Mouse (Mus musculus): ENCODE data around the gene Prdm5. TPM values are rescaled to one million over a fixed set of nuclear protein-coding genes. Genes with fewer than 3 reads are reported as not detected.

Prdm5 gene
- polyA plus RNA-seq, 1 experiment from 2014 or later = 5.8 TPM

GRCm38 (mm10) chr6:65765752-65766397 lies 12.9 kb upstream of the Prdm5 start:
- no peak for ATAC-seq (ENCODE audit: low FRiP score)
- H3K27ac ChIP-seq = no peak overlapping the region
- H3K9me3 ChIP-seq (ENCODE audit: control insufficient read depth, low read length) = no peaks in the 10 kb centered on the region
- no peak overlapping the region for H3K4me3 ChIP-seq (replicated peaks; ENCODE audit: low read length)
- H3K4me1 ChIP-seq (replicated peaks; ENCODE audit: control insufficient read depth, insufficient read depth, low read length) = no peaks in the 10 kb centered on the region
- no peak for DNase-seq (ENCODE audit: low spot score)
- no peak overlapping the region for H3K9ac ChIP-seq
- 78% methylated on average over 13 of the region's 13 CpGs for WGBS
- H3K36me3 ChIP-seq (replicated peaks; ENCODE audit: control insufficient read depth, insufficient read depth) = no peaks in the 10 kb centered on the region
- H3K27me3 ChIP-seq (ENCODE audit: control insufficient read depth, insufficient read depth, low read length) = no peaks in the 10 kb centered on the region
- H3K4me2 ChIP-seq (replicated peaks) = no peak overlapping the region

GRCm38 (mm10) chr6:65767911-65768310 lies 10.9 kb upstream of the Prdm5 start:
- ATAC-seq (ENCODE audit: low FRiP score) = no peak
- 90% methylated on average over 5 of the region's 5 CpGs for WGBS
- Histone ChIP-seq H3K9ac (no peak overlapping the region), H3K36me3 (replicated peaks; ENCODE audit: control insufficient read depth, insufficient read depth) (no peaks in the 10 kb centered on the region), H3K4me1 (replicated peaks; ENCODE audit: control insufficient read depth, insufficient read depth, low read length) (no peaks in the 10 kb centered on the region), H3K4me3 (replicated peaks; ENCODE audit: low read length) (no peak overlapping the region), H3K9me3 (ENCODE audit: control insufficient read depth, low read length) (no peaks in the 10 kb centered on the region), H3K4me2 (replicated peaks) (no peak overlapping the region), H3K27me3 (ENCODE audit: control insufficient read depth, insufficient read depth, low read length) (no peaks in the 10 kb centered on the region), H3K27ac (no peak overlapping the region)
- no peak for DNase-seq (ENCODE audit: low spot score)

- Histone ChIP-seq H3K4me2 (replicated peaks) (no peak overlapping the region), H3K4me3 (replicated peaks; ENCODE audit: low read length) (no peak overlapping the region), H3K27me3 (ENCODE audit: control insufficient read depth, insufficient read depth, low read length) (no peaks in the 10 kb centered on the region), H3K36me3 (replicated peaks; ENCODE audit: control insufficient read depth, insufficient read depth) (no peaks in the 10 kb centered on the region), H3K9ac (no peak overlapping the region), H3K4me1 (replicated peaks; ENCODE audit: control insufficient read depth, insufficient read depth, low read length) (peaks cover 3% of the 10 kb centered on the region; the same call in 1 of the 2 replicates), H3K27ac (no peak overlapping the region), H3K9me3 (ENCODE audit: control insufficient read depth, low read length) (no peaks in the 10 kb centered on the region)
- 92% methylated on average over 4 of the region's 4 CpGs for WGBS
- no peak for DNase-seq (ENCODE audit: low spot score)
- no peak for ATAC-seq (ENCODE audit: low FRiP score)
These were observed 5.2 kb upstream of the Prdm5 start for GRCm38 (mm10) chr6:65773566-65773965.

DNA sequence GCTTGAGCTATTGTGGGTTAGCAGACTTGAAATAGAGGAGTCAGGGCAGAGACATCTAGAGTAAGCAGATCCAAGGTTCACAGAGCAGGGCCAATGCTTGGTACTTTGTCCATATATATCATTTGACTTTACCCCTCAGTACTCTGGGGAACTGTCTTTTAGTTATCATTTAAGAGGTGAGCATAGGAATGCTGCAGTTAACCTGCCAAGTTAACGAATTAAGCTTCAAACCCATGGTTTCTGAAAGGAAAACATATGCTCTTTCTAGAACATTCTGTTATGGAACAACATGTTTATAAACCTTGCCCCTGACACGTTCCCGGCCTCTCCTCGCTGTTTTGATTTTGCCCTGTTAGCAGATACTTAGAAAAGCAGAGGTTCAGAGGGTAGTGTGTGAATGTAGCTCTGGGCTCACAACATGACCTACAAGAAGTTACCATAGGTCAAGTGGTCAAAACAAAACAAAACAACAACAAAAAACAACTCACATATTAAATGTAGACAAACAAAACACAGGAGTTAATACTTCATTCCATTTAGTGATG lies 973 bp downstream of the Prdm5 start:
- Histone ChIP-seq H3K36me3 (replicated peaks; ENCODE audit: control insufficient read depth, insufficient read depth) (no peaks in the 10 kb centered on the region), H3K4me1 (replicated peaks; ENCODE audit: control insufficient read depth, insufficient read depth, low read length) (peaks cover 8% of the 10 kb centered on the region; the same call in 1 of the 2 replicates), H3K27ac (no peak overlapping the region), H3K27me3 (ENCODE audit: control insufficient read depth, insufficient read depth, low read length) (no peaks in the 10 kb centered on the region), H3K9ac (peak overlapping the region; percentile 77), H3K9me3 (ENCODE audit: control insufficient read depth, low read length) (no peaks in the 10 kb centered on the region), H3K4me3 (replicated peaks; ENCODE audit: low read length) (peak overlapping the region; percentile 52; the same call in 1 of the 2 replicates), H3K4me2 (replicated peaks) (peak overlapping the region; percentile 90)
- no peak for DNase-seq (ENCODE audit: low spot score)
- 92% methylated on average over 4 of the region's 4 CpGs for WGBS
- ATAC-seq (ENCODE audit: low FRiP score) = no peak

GRCm38 (mm10) chr6:65781441-65781840 lies 2.7 kb downstream of the Prdm5 start:
- H3K27ac ChIP-seq = no peak overlapping the region
- 65% methylated on average over 7 of the region's 7 CpGs for WGBS
- H3K4me1 ChIP-seq (replicated peaks; ENCODE audit: control insufficient read depth, insufficient read depth, low read length) = peaks cover 8% of the 10 kb centered on the region; the same call in 1 of the 2 replicates
- no peaks in the 10 kb centered on the region for H3K9me3 ChIP-seq (ENCODE audit: control insufficient read depth, low read length)
- H3K27me3 ChIP-seq (ENCODE audit: control insufficient read depth, insufficient read depth, low read length) = no peaks in the 10 kb centered on the region
- no peaks in the 10 kb centered on the region for H3K36me3 ChIP-seq (replicated peaks; ENCODE audit: control insufficient read depth, insufficient read depth)
- H3K4me2 ChIP-seq (replicated peaks) = no peak overlapping the region
- DNase-seq (ENCODE audit: low spot score) (no peak), ATAC-seq (ENCODE audit: low FRiP score) (no peak)
- H3K9ac ChIP-seq = no peak overlapping the region
- H3K4me3 ChIP-seq (replicated peaks; ENCODE audit: low read length) = no peak overlapping the region

DNA sequence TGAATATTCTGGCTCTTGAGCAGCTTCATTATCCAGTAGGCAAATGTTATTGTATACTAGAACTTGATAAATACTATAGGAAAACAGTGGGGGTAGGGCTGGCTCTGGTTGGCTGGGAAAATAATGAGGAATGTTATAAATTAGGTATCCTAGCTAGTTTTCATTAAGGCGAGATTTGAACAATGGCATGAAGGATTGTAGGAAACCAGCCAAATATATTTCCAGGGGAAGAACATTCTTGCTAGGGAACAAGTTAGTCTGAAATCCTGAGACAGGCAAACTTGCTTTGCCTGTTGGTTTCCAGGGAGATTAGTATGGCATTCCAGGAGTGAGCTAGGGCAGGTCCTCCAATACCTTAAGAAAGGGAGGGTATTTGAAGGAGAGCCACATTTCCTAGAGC lies 4.9 kb downstream of the Prdm5 start:
- Histone ChIP-seq H3K9ac (no peak overlapping the region), H3K27me3 (ENCODE audit: control insufficient read depth, insufficient read depth, low read length) (no peaks in the 10 kb centered on the region), H3K4me2 (replicated peaks) (no peak overlapping the region), H3K4me1 (replicated peaks; ENCODE audit: control insufficient read depth, insufficient read depth, low read length) (0 out of 2 replicates have a peak, but pooled peaks cover 4% of the 10 kb centered on the region), H3K36me3 (replicated peaks; ENCODE audit: control insufficient read depth, insufficient read depth) (no peaks in the 10 kb centered on the region), H3K4me3 (replicated peaks; ENCODE audit: low read length) (no peak overlapping the region), H3K9me3 (ENCODE audit: control insufficient read depth, low read length) (no peaks in the 10 kb centered on the region), H3K27ac (no peak overlapping the region)
- 69% methylated on average over 1 of the region's 1 CpGs for WGBS
- ATAC-seq (ENCODE audit: low FRiP score) (no peak), DNase-seq (ENCODE audit: low spot score) (no peak)

DNA sequence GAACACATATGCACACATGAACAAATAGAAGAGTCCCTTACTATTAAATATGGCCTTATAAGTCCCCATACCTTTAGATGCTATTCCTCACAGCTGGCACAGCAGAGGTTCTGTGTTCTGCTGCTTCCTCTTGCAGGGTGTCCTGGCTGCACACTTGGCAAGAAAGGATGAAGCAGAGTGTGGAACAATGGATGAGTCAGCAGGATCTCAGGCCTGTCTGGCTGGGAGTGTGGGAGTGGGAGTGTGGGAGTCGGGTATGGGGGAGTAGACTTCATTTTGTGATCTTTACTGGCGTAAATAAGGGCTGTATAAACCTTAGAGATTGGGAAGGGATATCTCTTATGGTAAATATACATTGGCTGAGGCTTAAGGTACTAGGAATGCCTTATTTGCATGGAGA lies 14.1 kb downstream of the Prdm5 start:
- DNase-seq (ENCODE audit: low spot score) = no peak
- 83% methylated on average over 2 of the region's 2 CpGs for WGBS
- Histone ChIP-seq H3K27ac (no peak overlapping the region), H3K36me3 (replicated peaks; ENCODE audit: control insufficient read depth, insufficient read depth) (no peaks in the 10 kb centered on the region), H3K4me2 (replicated peaks) (no peak overlapping the region), H3K4me3 (replicated peaks; ENCODE audit: low read length) (no peak overlapping the region), H3K4me1 (replicated peaks; ENCODE audit: control insufficient read depth, insufficient read depth, low read length) (no peaks in the 10 kb centered on the region), H3K9me3 (ENCODE audit: control insufficient read depth, low read length) (no peaks in the 10 kb centered on the region), H3K9ac (no peak overlapping the region), H3K27me3 (ENCODE audit: control insufficient read depth, insufficient read depth, low read length) (no peaks in the 10 kb centered on the region)
- ATAC-seq (ENCODE audit: low FRiP score) = no peak

- H3K36me3 ChIP-seq (replicated peaks; ENCODE audit: control insufficient read depth, insufficient read depth) = no peaks in the 10 kb centered on the region
- no peak overlapping the region for H3K4me2 ChIP-seq (replicated peaks)
- DNase-seq (ENCODE audit: low spot score) (no peak), ATAC-seq (ENCODE audit: low FRiP score) (no peak)
- no peaks in the 10 kb centered on the region for H3K4me1 ChIP-seq (replicated peaks; ENCODE audit: control insufficient read depth, insufficient read depth, low read length)
- H3K9me3 ChIP-seq (ENCODE audit: control insufficient read depth, low read length) = no peaks in the 10 kb centered on the region
- 75% methylated on average over 3 of the region's 3 CpGs for WGBS
- H3K9ac ChIP-seq = no peak overlapping the region
- H3K27ac ChIP-seq = no peak overlapping the region
- H3K4me3 ChIP-seq (replicated peaks; ENCODE audit: low read length) = no peak overlapping the region
- no peaks in the 10 kb centered on the region for H3K27me3 ChIP-seq (ENCODE audit: control insufficient read depth, insufficient read depth, low read length)
These were observed 17.8 kb downstream of the Prdm5 start for GRCm38 (mm10) chr6:65796552-65796951.

DNA sequence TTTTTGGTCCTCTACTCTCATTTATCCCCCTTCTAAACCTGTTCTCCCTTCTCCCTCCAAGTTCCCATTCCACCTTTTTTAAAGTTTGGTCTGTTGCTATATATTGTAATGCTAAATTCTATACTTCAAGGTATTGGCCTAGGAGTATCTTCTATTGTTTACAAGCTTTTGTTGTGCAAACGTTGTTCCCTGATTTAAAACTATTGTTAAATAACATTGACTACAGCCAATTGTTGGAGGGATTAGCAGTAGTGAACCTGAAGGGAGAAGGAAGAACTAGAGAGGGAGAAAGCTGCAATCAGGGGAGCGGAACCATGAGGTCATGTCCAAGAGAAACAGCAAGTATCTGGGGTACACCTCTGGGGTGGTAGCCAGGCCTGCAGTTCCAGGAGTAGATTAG lies 18.5 kb downstream of the Prdm5 start:
- Histone ChIP-seq H3K9me3 (ENCODE audit: control insufficient read depth, low read length) (no peaks in the 10 kb centered on the region), H3K4me1 (replicated peaks; ENCODE audit: control insufficient read depth, insufficient read depth, low read length) (no peaks in the 10 kb centered on the region), H3K9ac (no peak overlapping the region), H3K4me3 (replicated peaks; ENCODE audit: low read length) (no peak overlapping the region), H3K4me2 (replicated peaks) (no peak overlapping the region), H3K27me3 (ENCODE audit: control insufficient read depth, insufficient read depth, low read length) (no peaks in the 10 kb centered on the region), H3K36me3 (replicated peaks; ENCODE audit: control insufficient read depth, insufficient read depth) (no peaks in the 10 kb centered on the region), H3K27ac (no peak overlapping the region)
- DNase-seq (ENCODE audit: low spot score) (no peak), ATAC-seq (ENCODE audit: low FRiP score) (no peak)
- 76% methylated on average over 2 of the region's 2 CpGs for WGBS
